Mouse (Mus musculus): Measurements from ENCODE around the gene Tm7sf3. TPM values are rescaled to one million over a fixed set of nuclear protein-coding genes. Genes with fewer than 3 reads are reported as not detected.
"Not testable (repeated sequence)": the region's sequence is repeated elsewhere in the genome, so short reads cannot be mapped to it uniquely, and the experiment has no call there.

The Tm7sf3 gene
- polyA plus RNA-seq, 1 experiment from 2014 or later, result 26.4 TPM

DNA sequence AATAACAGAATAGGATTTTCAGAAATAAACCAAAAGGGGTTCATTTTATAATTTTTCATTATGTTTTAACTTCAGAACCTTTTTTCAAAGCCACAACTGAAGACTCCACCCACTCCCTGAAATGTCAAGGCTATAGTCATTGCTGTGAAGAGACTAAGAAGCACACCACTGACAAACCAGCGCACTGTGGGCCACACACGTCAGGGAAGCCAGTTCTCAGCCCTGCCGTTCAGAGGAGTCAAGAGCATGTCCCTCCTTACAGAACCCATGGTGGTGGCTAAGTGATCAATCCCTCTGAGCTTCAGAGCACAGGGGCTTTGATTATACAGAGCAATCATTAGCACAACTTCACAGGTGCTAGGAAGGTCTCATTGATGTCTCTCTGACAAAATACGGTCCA is 40.0 kb downstream of the Tm7sf3 start:
- Histone ChIP-seq H3K4me2 (replicated peaks) (no peak overlapping the region), H3K36me3 (peaks cover 67% of the 10 kb centered on the region)

DNA sequence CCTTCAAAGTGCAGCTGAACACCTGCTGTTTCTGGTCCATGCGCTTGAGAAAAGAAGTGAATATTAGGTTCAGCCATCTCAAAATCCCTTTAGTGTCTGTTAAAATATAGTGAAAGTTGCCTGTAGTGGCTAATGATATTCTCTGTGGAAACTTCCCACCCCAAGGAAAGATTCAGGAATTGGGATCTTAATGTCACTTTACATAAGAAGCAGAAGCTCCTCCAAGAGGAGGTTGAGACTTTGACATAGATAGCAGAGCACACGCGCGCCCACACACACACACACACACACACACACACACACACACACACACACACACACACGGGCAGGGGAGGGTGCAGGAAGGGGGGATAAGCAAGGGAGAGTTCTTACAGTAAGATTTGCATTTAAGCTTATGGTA is 57.5 kb downstream of the Tm7sf3 start:
- H3K9me3 ChIP-seq, result no peaks in the 10 kb centered on the region
- H3K27me3 ChIP-seq, result no peaks in the 10 kb centered on the region
- no peak overlapping the region for H3K4me2 ChIP-seq (replicated peaks)
- no peak overlapping the region for H3K4me3 ChIP-seq
- no peak overlapping the region for H3K27ac ChIP-seq (replicated peaks)
- H3K4me1 ChIP-seq, result no peaks in the 10 kb centered on the region
- ATAC-seq (ENCODE audit: low FRiP score, low read depth), result no peak
- WGBS, result 95% methylated on average over 4 of the region's 5 CpGs
- H3K9ac ChIP-seq (replicated peaks), result no peak overlapping the region
- H3K36me3 ChIP-seq, result peaks cover 39% of the 10 kb centered on the region

More for the DNA sequence above, 40.0 kb downstream of the Tm7sf3 start:
- H3K4me3 ChIP-seq, result no peak overlapping the region
- H3K9ac ChIP-seq (replicated peaks), result no peak overlapping the region
- ATAC-seq (ENCODE audit: low FRiP score, low read depth), result no peak
- WGBS, result 89% methylated on average over 4 of the region's 4 CpGs
- H3K4me1 ChIP-seq, result no peaks in the 10 kb centered on the region
- H3K27ac ChIP-seq (replicated peaks), result no peak overlapping the region
- H3K9me3 ChIP-seq, result no peaks in the 10 kb centered on the region
- no peaks in the 10 kb centered on the region for H3K27me3 ChIP-seq

DNA sequence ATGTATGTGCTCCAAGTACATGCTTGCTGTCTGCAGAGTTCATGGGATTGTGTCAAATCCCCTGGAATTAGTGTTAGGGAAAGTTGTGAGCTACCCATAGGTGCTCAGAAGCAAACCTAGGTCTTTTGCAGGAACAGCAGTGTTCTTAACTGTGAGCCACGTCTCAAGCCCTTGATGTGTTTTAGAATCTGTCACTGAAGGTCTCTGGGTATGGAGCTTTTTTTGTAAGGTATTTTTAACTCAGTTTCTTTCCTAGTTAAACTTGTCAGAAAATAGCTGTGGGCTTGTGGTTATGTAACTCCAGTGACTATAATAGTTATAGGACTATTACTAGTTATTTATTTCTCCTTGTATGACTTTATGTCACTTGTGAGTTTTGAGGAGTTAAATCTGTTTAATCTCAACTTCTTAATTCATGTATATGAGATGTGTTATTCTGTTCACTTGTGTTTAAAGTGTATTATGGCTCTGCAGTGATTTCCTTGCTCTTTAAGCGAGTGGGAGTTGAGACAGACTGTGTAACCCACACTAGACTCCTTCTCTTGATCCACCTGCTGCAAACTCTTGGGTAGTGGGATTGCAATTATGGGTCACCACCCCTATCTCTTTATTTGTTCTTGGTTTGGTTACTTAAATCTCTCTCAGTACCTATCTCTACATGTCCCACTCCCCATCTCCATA is 59.1 kb downstream of the Tm7sf3 start:
- H3K4me3 ChIP-seq, result no peak overlapping the region
- H3K36me3 ChIP-seq, result peaks cover 22% of the 10 kb centered on the region
- ATAC-seq (ENCODE audit: low FRiP score, low read depth), result no peak
- H3K4me1 ChIP-seq, result peaks cover 10% of the 10 kb centered on the region
- H3K9me3 ChIP-seq, result no peaks in the 10 kb centered on the region
- H3K4me2 ChIP-seq (replicated peaks), result no peak overlapping the region
- WGBS, result 88% methylated on average over 2 of the region's 2 CpGs
- no peak overlapping the region for H3K9ac ChIP-seq (replicated peaks)
- no peaks in the 10 kb centered on the region for H3K27me3 ChIP-seq
- no peak overlapping the region for H3K27ac ChIP-seq (replicated peaks)

DNA sequence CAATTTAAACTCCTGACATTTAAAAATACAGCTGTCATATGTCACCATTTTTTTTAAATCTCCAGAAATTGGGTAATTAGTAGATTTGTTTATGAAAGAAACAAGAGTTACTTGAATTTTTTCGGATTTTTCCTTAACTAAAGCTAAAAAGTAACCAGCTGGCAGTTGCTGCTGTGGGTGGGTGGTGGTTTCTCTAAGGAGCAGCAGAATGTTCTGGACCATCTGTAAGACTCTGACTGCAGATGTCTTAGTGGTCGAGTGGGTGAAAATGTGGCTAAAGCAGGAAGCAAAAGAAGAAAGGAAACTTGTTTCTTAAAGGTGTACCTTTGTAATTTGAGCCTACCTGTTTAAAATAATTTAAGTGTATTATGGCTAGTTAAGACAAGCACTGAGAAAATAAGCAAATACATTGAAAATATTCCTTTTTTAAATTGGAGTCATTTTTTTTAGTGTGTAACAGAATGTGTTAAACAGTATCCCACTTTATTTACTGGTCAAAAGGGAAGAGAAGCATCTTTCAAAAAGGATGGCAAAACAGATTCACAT is 62.2 kb downstream of the Tm7sf3 start:
- H3K9ac ChIP-seq (replicated peaks), result no peak overlapping the region
- H3K9me3 ChIP-seq, result no peaks in the 10 kb centered on the region
- H3K4me2 ChIP-seq (replicated peaks), result no peak overlapping the region
- H3K27me3 ChIP-seq, result no peaks in the 10 kb centered on the region
- H3K4me1 ChIP-seq, result peaks cover 24% of the 10 kb centered on the region
- no peak overlapping the region for H3K4me3 ChIP-seq
- 62% methylated on average over 2 of the region's 2 CpGs for WGBS
- no peak overlapping the region for H3K27ac ChIP-seq (replicated peaks)
- H3K36me3 ChIP-seq, result 0 out of 2 replicates have a peak, but pooled peaks cover 2% of the 10 kb centered on the region
- no peak for ATAC-seq (ENCODE audit: low FRiP score, low read depth)

DNA sequence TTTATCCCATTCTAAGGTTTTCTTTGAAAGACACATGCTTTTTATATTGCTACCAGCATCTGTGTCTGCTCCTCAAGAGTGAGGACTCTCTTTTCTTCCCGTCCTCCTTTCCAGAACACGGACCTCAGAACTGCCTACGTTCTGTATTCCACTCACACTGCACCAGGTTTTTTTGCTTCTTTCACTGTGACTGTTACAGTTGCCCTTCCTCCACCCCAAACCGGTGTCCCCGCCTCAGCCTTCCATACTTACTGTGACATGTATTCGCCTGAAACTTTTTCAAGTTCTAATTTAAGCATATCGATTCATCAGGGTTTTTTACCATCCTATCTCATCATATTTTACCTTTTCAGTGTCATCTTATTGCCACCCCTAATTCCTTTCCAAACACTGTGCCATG is 64.0 kb downstream of the Tm7sf3 start:
- no peak for ATAC-seq (ENCODE audit: low FRiP score, low read depth)
- peak overlapping the region; percentile 92 for H3K4me3 ChIP-seq
- no peaks in the 10 kb centered on the region for H3K9me3 ChIP-seq
- H3K4me2 ChIP-seq (replicated peaks), result peak overlapping the region; percentile 74
- H3K27ac ChIP-seq (replicated peaks), result 0 out of 2 replicates have a peak overlapping the region, but pooled peaks have one; percentile 94
- H3K36me3 ChIP-seq, result 0 out of 2 replicates have a peak, but pooled peaks cover 4% of the 10 kb centered on the region
- peaks cover 33% of the 10 kb centered on the region for H3K4me1 ChIP-seq
- 23% methylated on average over 7 of the region's 7 CpGs for WGBS
- H3K27me3 ChIP-seq, result no peaks in the 10 kb centered on the region
- peak overlapping the region; percentile 83 for H3K9ac ChIP-seq (replicated peaks)

DNA sequence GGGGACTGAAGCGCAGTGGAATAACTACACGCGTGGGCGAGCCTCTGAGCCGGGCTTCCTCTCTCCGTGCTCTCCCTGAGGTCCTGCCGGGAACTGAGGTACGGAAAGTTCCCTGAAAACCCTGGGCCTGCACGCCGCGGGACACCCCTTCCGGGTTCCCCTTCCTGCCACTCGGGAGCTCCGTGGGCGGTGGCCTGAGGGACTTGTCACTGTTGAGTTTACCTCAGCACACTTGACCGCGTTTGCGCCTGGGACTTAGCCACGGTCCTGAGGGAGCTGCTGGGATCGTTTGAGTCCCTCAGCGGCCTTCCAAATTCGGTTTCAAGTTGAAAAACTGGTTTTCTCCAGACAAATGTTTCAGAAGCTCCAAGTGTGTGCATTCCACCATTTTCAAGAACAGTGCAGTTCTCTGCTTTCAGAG is 64.5 kb downstream of the Tm7sf3 start:
- Histone ChIP-seq H3K4me1 (peaks cover 33% of the 10 kb centered on the region), H3K27ac (replicated peaks) (peak overlapping the region; percentile 94), H3K4me2 (replicated peaks) (peak overlapping the region; percentile 74), H3K27me3 (no peaks in the 10 kb centered on the region), H3K9me3 (no peaks in the 10 kb centered on the region), H3K9ac (replicated peaks) (peak overlapping the region; percentile 83), H3K36me3 (0 out of 2 replicates have a peak, but pooled peaks cover 4% of the 10 kb centered on the region), H3K4me3 (peak overlapping the region; percentile 92)
- ATAC-seq (ENCODE audit: low FRiP score, low read depth), result no peak
- WGBS, result under 1% methylated on average over 22 of the region's 22 CpGs

DNA sequence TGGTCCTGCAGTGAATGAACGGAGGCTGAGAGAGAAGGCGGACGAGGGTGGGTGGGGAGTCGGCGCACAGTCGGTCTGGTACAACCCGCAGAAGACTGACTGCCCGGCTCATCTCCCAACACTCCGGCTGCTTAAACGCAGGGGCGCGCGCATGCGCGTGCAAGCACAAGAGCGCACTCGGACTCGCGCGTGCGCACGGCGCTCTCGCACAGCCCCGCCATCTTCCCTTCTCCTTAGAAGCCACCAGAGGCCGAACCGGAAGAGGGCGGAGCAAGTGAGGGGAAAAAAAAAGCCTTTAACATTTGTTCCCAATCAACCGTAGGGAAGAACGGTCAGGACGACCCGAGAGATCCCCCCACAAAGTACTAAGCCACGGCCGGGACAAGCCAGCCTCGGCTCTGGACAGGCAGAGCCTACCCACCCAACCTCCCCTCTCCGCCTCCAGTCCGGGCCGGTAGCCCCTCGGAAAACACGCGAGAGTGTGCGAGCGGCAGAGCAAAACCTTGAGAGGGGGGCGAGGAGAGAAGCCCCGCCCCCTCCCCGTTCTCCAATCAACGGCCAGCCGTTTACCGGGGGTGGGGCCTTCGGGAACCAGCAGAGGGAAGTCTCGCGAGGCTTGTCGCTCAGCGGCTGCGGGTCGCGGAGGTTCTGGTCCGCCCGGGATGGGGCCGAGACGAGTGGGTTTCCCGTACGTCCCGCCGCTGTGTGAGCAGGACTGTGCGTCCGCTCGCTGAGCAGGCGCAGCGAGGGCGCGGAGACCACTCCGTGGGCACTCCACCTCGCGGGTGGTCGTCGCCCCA is 65.1 kb downstream of the Tm7sf3 start, which contains the start of gene Ints13:
Gene Ints13 (minus strand): TSS at position 526 of the 800 bp plus-strand sequence.
- peak within 1 kb of the TSS; percentile 92 for H3K4me3 ChIP-seq
- peak within 1 kb of the TSS; percentile 94 for H3K27ac ChIP-seq (replicated peaks)
- no peaks in the 10 kb centered on the region for H3K9me3 ChIP-seq
- peak within 1 kb of the TSS; percentile 83 for H3K9ac ChIP-seq (replicated peaks)
- H3K4me1 ChIP-seq, result peaks cover 33% of the 10 kb centered on the region
- peak within 1 kb of the TSS; percentile 74 for H3K4me2 ChIP-seq (replicated peaks)
- H3K36me3 ChIP-seq, result 0 out of 2 replicates have a peak, but pooled peaks cover 4% of the 10 kb centered on the region
- H3K27me3 ChIP-seq, result no peaks in the 10 kb centered on the region
- peak; percentile 96 for ATAC-seq (ENCODE audit: low FRiP score, low read depth)
- WGBS, result under 1% methylated on average over 74 of the region's 77 CpGs

DNA sequence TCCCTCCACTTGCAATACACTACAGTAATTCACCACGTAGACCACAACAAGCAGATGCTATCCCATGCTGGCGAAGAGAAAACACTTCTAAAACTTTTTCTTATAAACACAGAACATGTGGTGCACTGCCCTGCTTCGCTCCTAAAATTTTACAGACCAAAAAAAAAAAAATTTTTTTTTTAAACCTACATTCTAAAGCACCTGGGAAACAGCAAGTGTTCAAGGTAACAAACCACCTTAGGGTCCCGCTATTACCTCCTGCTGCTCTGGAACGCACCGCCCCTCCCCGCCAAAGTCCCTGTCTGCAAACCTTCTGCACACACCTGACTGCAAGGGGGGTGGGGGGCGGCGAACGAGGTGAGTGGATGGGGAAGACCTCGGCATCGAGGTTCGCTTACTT is 65.7 kb downstream of the Tm7sf3 start, which contains the start of gene Fgfr1op2:
Gene Fgfr1op2 (plus strand): TSS at position 301 of the 400 bp plus-strand sequence.
- no peak for ATAC-seq (ENCODE audit: low FRiP score, low read depth)
- no peaks in the 10 kb centered on the region for H3K9me3 ChIP-seq
- peak within 1 kb of the TSS; percentile 92 for H3K4me3 ChIP-seq
- under 1% methylated on average over 13 of the region's 13 CpGs for WGBS
- peak within 1 kb of the TSS; percentile 74 for H3K4me2 ChIP-seq (replicated peaks)
- H3K9ac ChIP-seq (replicated peaks), result peak within 1 kb of the TSS; percentile 83
- 0 out of 2 replicates have a peak, but pooled peaks cover 4% of the 10 kb centered on the region for H3K36me3 ChIP-seq
- no peaks in the 10 kb centered on the region for H3K27me3 ChIP-seq
- H3K27ac ChIP-seq (replicated peaks), result peak within 1 kb of the TSS; percentile 94
- peaks cover 33% of the 10 kb centered on the region for H3K4me1 ChIP-seq

DNA sequence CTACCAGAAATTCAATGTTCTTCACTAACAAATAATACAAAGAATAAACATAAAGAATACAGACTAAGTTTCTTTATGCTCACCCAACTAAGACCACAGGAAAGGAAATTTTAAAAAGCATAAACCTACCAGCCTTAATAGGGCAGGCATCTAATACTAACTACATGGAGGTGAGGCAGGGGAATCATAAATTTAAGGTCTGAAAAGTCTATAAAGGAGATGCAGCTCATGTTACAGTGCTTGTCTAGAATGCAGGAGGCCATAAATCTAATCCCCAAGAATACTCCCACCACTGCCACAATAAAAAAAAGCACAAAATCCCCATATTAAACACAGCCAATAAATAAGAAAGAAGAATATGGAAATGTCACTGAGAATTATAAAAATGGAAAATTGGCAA is 70.6 kb downstream of the Tm7sf3 start:
- Histone ChIP-seq H3K4me1 (peaks cover 24% of the 10 kb centered on the region), H3K27ac (replicated peaks) (no peak overlapping the region), H3K27me3 (no peaks in the 10 kb centered on the region), H3K36me3 (0 out of 2 replicates have a peak, but pooled peaks cover 4% of the 10 kb centered on the region), H3K9ac (replicated peaks) (no peak overlapping the region), H3K4me2 (replicated peaks) (no peak overlapping the region), H3K9me3 (no peaks in the 10 kb centered on the region), H3K4me3 (no peak overlapping the region)
- ATAC-seq (ENCODE audit: low FRiP score, low read depth), result no peak

DNA sequence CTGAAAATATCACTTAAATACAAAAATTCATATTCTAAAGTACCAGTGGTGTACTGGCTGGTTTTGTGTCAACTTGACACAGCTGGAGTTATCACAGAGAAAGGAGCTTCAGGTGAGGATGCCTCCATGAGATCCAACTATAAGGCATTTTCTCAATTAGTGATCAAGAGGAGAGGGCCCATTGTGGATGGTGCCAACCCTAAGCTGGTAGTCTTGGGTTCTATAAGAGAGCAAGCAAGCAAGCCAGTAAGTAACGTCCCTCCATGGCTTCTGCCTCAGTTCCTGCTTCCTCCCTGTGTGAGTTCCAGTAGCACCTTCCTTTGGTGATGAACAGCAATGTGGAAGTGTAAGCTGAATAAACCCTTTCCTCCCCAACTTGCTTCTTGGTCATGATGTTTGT is 80.2 kb downstream of the Tm7sf3 start:
- not testable (repeated sequence) for H3K4me3 ChIP-seq; ATAC-seq (ENCODE audit: low FRiP score, low read depth); H3K27ac ChIP-seq (replicated peaks); H3K9me3 ChIP-seq; H3K27me3 ChIP-seq; H3K4me2 ChIP-seq (replicated peaks); H3K9ac ChIP-seq (replicated peaks); H3K4me1 ChIP-seq
- H3K36me3 ChIP-seq, result peaks cover 49% of the 10 kb centered on the region
- WGBS, result 83% methylated on average over 1 of the region's 1 CpGs

Measured in midbrain, embryonic 12.5 days (tissue).